ENCODE assay signal across 16 mouse cellular contexts in genomic region chr1:56179206-56179985, GRCm38 (mm10).
A peak's percentile ranks its signal among the peaks of the same experiment; 100 is the strongest.
DNase-seq lines count a peak whose midpoint lies in the region; ATAC-seq and TF ChIP-seq lines count a peak whose summit lies in the region.
"Had no signal": no experiment of that assay in that cellular context is flagged by ENCODE, and none has a peak within 500 bp of the region (broad histone marks: within the 10 kb centered on the region; RNA-seq: fewer than 3 reads in every experiment).

No protein-coding gene starts in this region.

- no peak overlapping the region for H3K4me3 ChIP-seq in forebrain, embryonic 14.5 days (ENCODE audit: low read depth, low read length)
- no peak overlapping the region for H3K4me3 ChIP-seq in forebrain, embryonic 11.5 days (ENCODE audit: low read depth, low read length)
- H3K4me3 ChIP-seq in lung, embryonic 14.5 days (ENCODE audit: low read depth, low read length): no peak overlapping the region
- no peak overlapping the region for H3K4me3 ChIP-seq in forebrain, postnatal 0 days (ENCODE audit: low read depth, low read length)
- H3K4me3 ChIP-seq: embryonic facial prominence, embryonic 13.5 days; heart, embryonic 13.5 days had no signal

- no peaks in the 10 kb centered on the region for H3K4me1 ChIP-seq in forebrain, embryonic 14.5 days (ENCODE audit: control insufficient read depth, insufficient read depth, low read length)
- no peaks in the 10 kb centered on the region for H3K4me1 ChIP-seq in forebrain, embryonic 11.5 days (replicated peaks; ENCODE audit: control insufficient read depth, insufficient read depth, low read length)
- H3K4me1 ChIP-seq in lung, embryonic 14.5 days (ENCODE audit: insufficient read depth): 0 out of 2 replicates have a peak, but pooled peaks cover 3% of the 10 kb centered on the region
- H3K4me1 ChIP-seq in forebrain, postnatal 0 days (ENCODE audit: insufficient read depth): no peaks in the 10 kb centered on the region
- H3K4me1 ChIP-seq: embryonic facial prominence, embryonic 13.5 days had no signal

- DNase-seq in forebrain, embryonic 14.5 days (ENCODE audit: low spot score): peak; percentile 54
- no peak for DNase-seq in forebrain, embryonic 11.5 days (ENCODE audit: low spot score)
- DNase-seq in lung, embryonic 14.5 days: peak; percentile 77
- DNase-seq in lung, adult 18-20 months: no peak
- peak; percentile 5 for DNase-seq in brain, adult 2 months (ENCODE audit: low read depth, low spot score)
- DNase-seq in forebrain, postnatal 0 days: peak; percentile 70
- no peak for DNase-seq in gastrocnemius, postnatal 14 days
- DNase-seq: adrenal gland, postnatal 10 days; cerebellum, adult 18-20 months; cerebellum, adult 9-11 months; cerebellum, postnatal 36 days; gastrocnemius, postnatal 25 days; heart, postnatal 36 days had no signal

- no peak for TF ChIP-seq CTCF in lung, embryonic 14.5 days (IDR thresholded peaks at IDR 0.05; ENCODE audit: low read depth)
- no peak for TF ChIP-seq CTCF in forebrain, postnatal 0 days (IDR thresholded peaks at IDR 0.05; ENCODE audit: low read depth)

- no peak overlapping the region for H3K27ac ChIP-seq in forebrain, embryonic 14.5 days (ENCODE audit: low read depth, low read length)
- no peak overlapping the region for H3K27ac ChIP-seq in forebrain, embryonic 11.5 days (ENCODE audit: low read depth, low read length)
- H3K27ac ChIP-seq in lung, embryonic 14.5 days (ENCODE audit: low read depth): no peak overlapping the region
- H3K27ac ChIP-seq in forebrain, postnatal 0 days (ENCODE audit: low read depth, low read length): no peak overlapping the region
- H3K27ac ChIP-seq: embryonic facial prominence, embryonic 13.5 days; heart, embryonic 13.5 days had no signal

- no peak for ATAC-seq in forebrain, embryonic 14.5 days
- no peak for ATAC-seq in forebrain, embryonic 11.5 days (replicated peaks; ENCODE audit: low FRiP score)
- ATAC-seq in lung, embryonic 14.5 days (ENCODE audit: insufficient read depth): no peak
- peak; percentile 29; the same call in 1 of the 2 replicates for ATAC-seq in forebrain, postnatal 0 days
- ATAC-seq: hindbrain, embryonic 16.5 days had no signal

- WGBS in forebrain, embryonic 14.5 days: 74% methylated on average over 10 of the region's 10 CpGs
- WGBS in forebrain, embryonic 11.5 days: 88% methylated on average over 10 of the region's 10 CpGs
- WGBS in lung, embryonic 14.5 days: 58% methylated on average over 10 of the region's 10 CpGs
- WGBS in forebrain, postnatal 0 days: 56% methylated on average over 10 of the region's 10 CpGs

- H3K36me3 ChIP-seq in forebrain, embryonic 14.5 days (ENCODE audit: control insufficient read depth, insufficient read depth, low read length): no peaks in the 10 kb centered on the region
- H3K36me3 ChIP-seq in forebrain, embryonic 11.5 days (ENCODE audit: control insufficient read depth, insufficient read depth, low read length): no peaks in the 10 kb centered on the region
- no peaks in the 10 kb centered on the region for H3K36me3 ChIP-seq in lung, embryonic 14.5 days (ENCODE audit: insufficient read depth)
- no peaks in the 10 kb centered on the region for H3K36me3 ChIP-seq in forebrain, postnatal 0 days (ENCODE audit: insufficient read depth)
- H3K36me3 ChIP-seq: embryonic facial prominence, embryonic 13.5 days; heart, embryonic 13.5 days had no signal

- intact Hi-C loops in gastrocnemius, postnatal 14 days (cut with DNase I; ENCODE audit: low total_unique reads): no loop called here

- H3K4me2 ChIP-seq in forebrain, embryonic 14.5 days (ENCODE audit: low read length): no peak overlapping the region
- no peak overlapping the region for H3K4me2 ChIP-seq in forebrain, embryonic 11.5 days (ENCODE audit: low read depth, low read length, severe bottlenecking)
- H3K4me2 ChIP-seq in lung, embryonic 14.5 days: no peak overlapping the region
- H3K4me2 ChIP-seq in forebrain, postnatal 0 days (ENCODE audit: low read depth): no peak overlapping the region
- H3K4me2 ChIP-seq: embryonic facial prominence, embryonic 13.5 days; heart, embryonic 13.5 days had no signal

- H3K9me3 ChIP-seq in forebrain, embryonic 14.5 days (replicated peaks; ENCODE audit: control insufficient read depth, low read length): no peaks in the 10 kb centered on the region
- H3K9me3 ChIP-seq in forebrain, embryonic 11.5 days (ENCODE audit: control insufficient read depth, low read length): no peaks in the 10 kb centered on the region
- H3K9me3 ChIP-seq in lung, embryonic 14.5 days (ENCODE audit: low read depth, low read length): no peaks in the 10 kb centered on the region
- no peaks in the 10 kb centered on the region for H3K9me3 ChIP-seq in forebrain, postnatal 0 days (ENCODE audit: low read length)
- H3K9me3 ChIP-seq: embryonic facial prominence, embryonic 13.5 days had no signal

- no peak overlapping the region for H3K9ac ChIP-seq in forebrain, embryonic 14.5 days (ENCODE audit: low read length)
- no peak overlapping the region for H3K9ac ChIP-seq in forebrain, embryonic 11.5 days (ENCODE audit: low read length)
- H3K9ac ChIP-seq in lung, embryonic 14.5 days: no peak overlapping the region
- H3K9ac ChIP-seq in forebrain, postnatal 0 days: no peak overlapping the region
- H3K9ac ChIP-seq: embryonic facial prominence, embryonic 13.5 days; heart, embryonic 13.5 days had no signal

- H3K27me3 ChIP-seq in forebrain, embryonic 14.5 days (replicated peaks; ENCODE audit: control insufficient read depth, insufficient read depth, low read length): no peaks in the 10 kb centered on the region
- H3K27me3 ChIP-seq in forebrain, embryonic 11.5 days (ENCODE audit: control insufficient read depth, insufficient read depth, low read length): no peaks in the 10 kb centered on the region
- H3K27me3 ChIP-seq in lung, embryonic 14.5 days (ENCODE audit: insufficient read depth, low read length): no peaks in the 10 kb centered on the region
- no peaks in the 10 kb centered on the region for H3K27me3 ChIP-seq in forebrain, postnatal 0 days (ENCODE audit: insufficient read depth, low read length)
- H3K27me3 ChIP-seq: embryonic facial prominence, embryonic 13.5 days; heart, embryonic 13.5 days had no signal

Comparison
In these comparisons a context has a peak if more than half of its experiments do, and no peak if none do; other contexts are left out.
1. DNase-seq: peak in forebrain, embryonic 14.5 days (single experiment), lung, embryonic 14.5 days (single experiment), brain, adult 2 months (single experiment) and forebrain, postnatal 0 days (single experiment); none in forebrain, embryonic 11.5 days (single experiment), lung, adult 18-20 months (0 of 2) and gastrocnemius, postnatal 14 days (single experiment).